Mouse (Mus musculus) kidney, embryonic 16.5 days (tissue): ENCODE measurements around the gene Cyp4v3. TPM values are rescaled to one million over a fixed set of nuclear protein-coding genes. Genes with fewer than 3 reads are reported as not detected.
A peak's percentile ranks its signal among the peaks of the same experiment; 100 is the strongest.

Experiments
- ATAC-seq: fragments of 200-750 bp; cut with Nextera tagmentation; 2 replicates; pipeline ENCODE4 v1.8.0; 2017; ENCODE audit warnings: moderate TSS enrichment; ENCODE audit not compliant: low FRiP score, low TSS enrichment
- H3K27ac ChIP-seq: fragments of 300-500 bp; sonication (generic); 2 replicates; pipeline ENCODE4 v1.5.1; 2014; ENCODE audit warnings: low read length
- H3K27me3 ChIP-seq: fragments of 300-500 bp; sonication (generic); 2 replicates; pipeline ENCODE4 v1.6.1; 2014; ENCODE audit warnings: low read length, control low read depth, mixed read lengths; ENCODE audit not compliant: insufficient read depth
- H3K36me3 ChIP-seq: fragments of 300-500 bp; sonication (generic); 2 replicates; pipeline ENCODE4 v1.6.1; 2014; ENCODE audit warnings: low read length, control low read depth, mixed read lengths; ENCODE audit not compliant: insufficient read depth
- H3K4me1 ChIP-seq: fragments of 300-500 bp; sonication (generic); 2 replicates; pipeline ENCODE4 v1.6.1; 2014; ENCODE audit warnings: low read length, control low read depth, mixed read lengths; ENCODE audit not compliant: insufficient read depth
- H3K4me2 ChIP-seq: fragments of 300-500 bp; sonication (generic); replicated peaks from 2 replicates; pipeline ENCODE4 v1.6.1; 2014; ENCODE audit warnings: low read depth, low read length
- H3K4me3 ChIP-seq: fragments of 300-500 bp; sonication (generic); 2 replicates; pipeline ENCODE4 v1.5.1; 2014; ENCODE audit warnings: mild to moderate bottlenecking, low read length
- H3K9ac ChIP-seq: fragments of 300-500 bp; sonication (generic); replicated peaks from 2 replicates; pipeline ENCODE4 v1.6.1; 2014; ENCODE audit warnings: low read length
- H3K9me3 ChIP-seq: fragments of 300-500 bp; sonication (generic); 2 replicates; pipeline ENCODE4 v1.6.1; 2016; ENCODE audit warnings: low read length, control low read depth
- WGBS: fragments of 180-500 bp; shearing (Covaris S2); extraction: QIAGEN DNeasy Blood & Tissue Kit; methylation state at CpG from one replicate; pipeline ENCODE4 v1.1.7; 2014; 5-methylcytosine and 5-hydroxymethylcytosine counted together
- polyA plus RNA-seq: library from polyadenylated mRNA; unstranded; fragments of >200 nt; fragmentation: Nextera tagmentation; extraction: Ambion mirVana; gene quantifications from 2 replicates; pipeline ENCODE4 v1.2.1, GENCODE M21; 2015

Gene Cyp4v3
- 1.3 and 1.6 TPM in 2 replicates for polyA plus RNA-seq

DNA sequence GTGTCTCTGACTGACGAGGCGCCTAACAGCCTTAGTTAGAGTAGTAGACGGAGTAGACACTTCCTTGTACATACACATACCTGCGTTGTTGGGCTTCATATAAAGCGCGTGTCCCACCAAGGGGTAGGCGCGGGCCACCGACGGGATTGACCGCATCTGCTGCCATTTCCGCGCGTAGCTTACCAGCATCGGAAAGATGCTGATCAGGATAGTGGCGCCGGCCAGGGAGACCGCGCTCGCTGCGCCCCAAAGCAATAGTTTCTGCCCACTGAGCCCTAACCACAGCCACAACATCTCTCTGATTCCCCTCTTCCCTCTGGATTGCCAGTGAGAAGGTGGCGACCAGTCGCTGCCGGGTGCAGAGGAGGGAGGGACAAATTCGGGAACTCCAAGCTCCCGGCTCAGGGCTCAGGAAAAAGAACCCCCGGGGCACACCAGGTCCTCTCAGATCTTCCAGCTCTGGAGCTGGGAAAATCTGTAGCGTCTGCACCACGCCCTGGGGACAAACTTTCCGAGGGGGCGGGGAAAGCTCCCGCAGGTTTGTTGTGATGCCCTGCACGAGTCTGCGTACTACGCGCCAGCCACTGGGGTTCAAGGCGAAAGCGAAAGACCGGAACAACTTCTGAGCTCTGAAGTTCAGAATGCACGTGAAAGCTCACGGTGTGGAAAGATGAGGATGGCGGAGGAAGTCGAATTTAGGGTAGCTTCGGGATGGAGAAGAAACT lies at the start of gene Cyp4v3:
TSS of gene Cyp4v3 (minus strand) at position 532 of the 725 bp plus-strand sequence.
- WGBS: under 1% methylated on average over 44 of the region's 44 CpGs
- Histone ChIP-seq H3K36me3 (0 out of 2 replicates have a peak, but pooled peaks cover 4% of the 10 kb centered on the region), H3K9me3 (no peaks in the 10 kb centered on the region), H3K27me3 (no peaks in the 10 kb centered on the region), H3K4me1 (peaks cover 7% of the 10 kb centered on the region; the same call in 1 of the 2 replicates), H3K27ac (no peak within 1 kb of the TSS), H3K9ac (peak within 1 kb of the TSS; percentile 71), H3K4me2 (peak within 1 kb of the TSS; percentile 92), H3K4me3 (peak within 1 kb of the TSS; percentile 71)
- ATAC-seq: peak; percentile 84

GRCm38 (mm10) chr8:45381963-45382347 lies 48.9 kb upstream of the Cyp4v3 start, which contains the start of gene Fam149a:
TSS of gene Fam149a (minus strand) at chr8:45382291.
- Histone ChIP-seq H3K9me3 (no peaks in the 10 kb centered on the region), H3K4me3 (peak within 1 kb of the TSS; percentile 41), H3K27ac (no peak within 1 kb of the TSS), H3K36me3 (no peaks in the 10 kb centered on the region), H3K4me1 (peaks cover 14% of the 10 kb centered on the region), H3K9ac (peak within 1 kb of the TSS; percentile 53), H3K27me3 (peaks cover 10% of the 10 kb centered on the region), H3K4me2 (peak within 1 kb of the TSS; percentile 80)
- 2% methylated on average over 6 of the region's 6 CpGs for WGBS
- peak; percentile 85; the same call in 1 of the 2 replicates for ATAC-seq

- H3K4me1 ChIP-seq: peaks cover 14% of the 10 kb centered on the region
- peak overlapping the region; percentile 53 for H3K9ac ChIP-seq
- H3K27ac ChIP-seq: no peak overlapping the region
- H3K4me2 ChIP-seq: peak overlapping the region; percentile 80
- WGBS: 2% methylated on average over 38 of the region's 38 CpGs
- H3K4me3 ChIP-seq: peak overlapping the region; percentile 41
- H3K9me3 ChIP-seq: no peaks in the 10 kb centered on the region
- ATAC-seq: peak; percentile 85
- peaks cover 10% of the 10 kb centered on the region for H3K27me3 ChIP-seq
- no peaks in the 10 kb centered on the region for H3K36me3 ChIP-seq
These were observed 48.3 kb upstream of the Cyp4v3 start for GRCm38 (mm10) chr8:45381075-45381962.

GRCm38 (mm10) chr8:45380598-45380997 lies 47.6 kb upstream of the Cyp4v3 start:
- H3K4me2 ChIP-seq: peak overlapping the region; percentile 80
- no peak overlapping the region for H3K9ac ChIP-seq
- H3K9me3 ChIP-seq: no peaks in the 10 kb centered on the region
- 15% methylated on average over 4 of the region's 4 CpGs for WGBS
- H3K4me3 ChIP-seq: peak overlapping the region; percentile 41; the same call in 1 of the 2 replicates
- H3K4me1 ChIP-seq: peaks cover 14% of the 10 kb centered on the region
- no peak for ATAC-seq
- H3K27ac ChIP-seq: no peak overlapping the region
- H3K36me3 ChIP-seq: no peaks in the 10 kb centered on the region
- peaks cover 10% of the 10 kb centered on the region for H3K27me3 ChIP-seq

DNA sequence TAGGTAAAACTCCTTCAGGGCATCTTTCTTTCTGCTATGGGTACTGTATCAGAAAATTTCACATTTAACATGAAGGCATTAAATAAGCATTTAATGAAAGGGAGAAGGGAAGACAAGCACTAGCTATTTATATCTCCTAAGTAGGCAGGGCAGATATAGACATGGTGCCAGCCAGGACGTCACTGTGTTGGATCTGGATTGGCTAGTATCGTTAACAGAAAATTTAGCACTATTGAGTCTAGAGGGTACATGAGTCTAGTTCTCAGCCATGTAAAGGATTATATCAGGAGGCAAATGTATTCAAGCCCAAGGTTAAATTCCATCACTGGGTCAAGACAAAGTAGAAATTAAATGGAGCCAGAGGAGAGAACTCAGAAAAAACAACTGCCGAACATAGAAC lies 41.1 kb upstream of the Cyp4v3 start:
- no peaks in the 10 kb centered on the region for H3K4me1 ChIP-seq
- H3K36me3 ChIP-seq: no peaks in the 10 kb centered on the region
- no peak for ATAC-seq
- no peak overlapping the region for H3K4me3 ChIP-seq
- H3K27ac ChIP-seq: no peak overlapping the region
- no peak overlapping the region for H3K4me2 ChIP-seq
- no peak overlapping the region for H3K9ac ChIP-seq
- WGBS: 84% methylated on average over 3 of the region's 3 CpGs
- H3K9me3 ChIP-seq: no peaks in the 10 kb centered on the region
- H3K27me3 ChIP-seq: no peaks in the 10 kb centered on the region

DNA sequence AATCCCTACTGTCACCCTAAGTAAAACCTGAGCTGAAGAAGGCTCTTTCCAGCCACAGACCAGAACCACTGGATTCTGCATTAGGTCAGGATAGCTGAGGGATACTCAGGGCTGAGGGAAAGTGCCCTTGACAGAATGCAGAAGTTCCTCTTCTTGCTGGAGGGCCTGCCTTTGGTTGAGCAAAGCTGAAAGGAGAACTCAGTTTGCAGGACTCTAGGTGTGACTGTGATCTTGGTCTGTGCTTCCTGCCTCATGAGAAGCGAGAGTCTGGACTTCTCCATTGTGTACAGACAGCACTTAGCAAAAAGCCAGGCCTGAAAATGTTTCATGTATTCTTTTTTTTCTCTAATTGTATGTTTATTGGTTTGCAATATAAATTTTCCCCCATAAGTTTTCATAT lies 34.1 kb upstream of the Cyp4v3 start:
- no peak overlapping the region for H3K27ac ChIP-seq
- no peaks in the 10 kb centered on the region for H3K27me3 ChIP-seq
- no peak for ATAC-seq
- no peak overlapping the region for H3K4me3 ChIP-seq
- no peak overlapping the region for H3K4me2 ChIP-seq
- no peaks in the 10 kb centered on the region for H3K9me3 ChIP-seq
- no peak overlapping the region for H3K9ac ChIP-seq
- no peaks in the 10 kb centered on the region for H3K4me1 ChIP-seq
- H3K36me3 ChIP-seq: no peaks in the 10 kb centered on the region
- WGBS: 85% methylated on average over 1 of the region's 1 CpGs

DNA sequence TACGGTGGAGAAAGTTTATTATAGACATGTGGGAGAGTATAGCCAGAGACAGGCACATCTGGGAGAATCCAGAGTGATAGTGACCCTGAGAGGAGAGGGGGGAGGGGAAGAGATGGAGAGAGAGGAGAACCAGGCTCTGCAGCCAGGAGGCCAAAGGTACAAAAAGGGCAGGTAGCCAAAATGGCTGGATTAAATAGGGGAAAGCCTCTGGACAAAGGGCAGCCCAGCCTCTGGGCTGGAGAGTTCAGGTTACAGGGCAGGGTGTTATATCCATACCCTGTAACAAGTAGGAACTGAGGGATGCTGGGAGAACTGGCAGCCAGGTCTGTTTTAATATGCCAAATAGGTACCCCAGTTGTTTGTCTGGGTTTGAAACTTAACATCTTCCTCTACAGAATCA lies 30.2 kb upstream of the Cyp4v3 start:
- H3K27ac ChIP-seq: no peak overlapping the region
- H3K36me3 ChIP-seq: no peaks in the 10 kb centered on the region
- no peaks in the 10 kb centered on the region for H3K27me3 ChIP-seq
- no peak for ATAC-seq
- H3K4me2 ChIP-seq: no peak overlapping the region
- H3K4me1 ChIP-seq: peaks cover 4% of the 10 kb centered on the region; the same call in 1 of the 2 replicates
- H3K9ac ChIP-seq: no peak overlapping the region
- H3K9me3 ChIP-seq: no peaks in the 10 kb centered on the region
- H3K4me3 ChIP-seq: no peak overlapping the region
- WGBS: 77% methylated on average over 1 of the region's 1 CpGs

DNA sequence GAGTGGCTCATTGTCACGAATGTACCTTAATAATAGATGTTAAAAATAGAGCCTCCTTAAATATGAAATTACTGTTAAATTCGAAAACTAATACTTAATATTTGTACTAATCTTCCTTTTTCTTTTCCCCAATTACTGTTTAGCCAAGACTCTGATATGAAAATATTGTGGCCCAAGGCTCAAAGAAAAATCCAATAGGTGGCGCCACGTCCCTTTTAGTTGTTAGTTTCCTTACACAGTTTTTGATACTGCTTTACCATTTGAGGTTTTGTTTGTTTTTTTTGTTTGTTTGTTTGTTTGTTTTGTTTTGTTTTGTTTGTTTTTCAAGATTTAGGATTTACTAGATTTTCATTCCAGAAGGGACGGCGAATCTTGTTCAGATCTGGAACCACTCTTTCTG lies 29.3 kb upstream of the Cyp4v3 start:
- no peaks in the 10 kb centered on the region for H3K27me3 ChIP-seq

DNA sequence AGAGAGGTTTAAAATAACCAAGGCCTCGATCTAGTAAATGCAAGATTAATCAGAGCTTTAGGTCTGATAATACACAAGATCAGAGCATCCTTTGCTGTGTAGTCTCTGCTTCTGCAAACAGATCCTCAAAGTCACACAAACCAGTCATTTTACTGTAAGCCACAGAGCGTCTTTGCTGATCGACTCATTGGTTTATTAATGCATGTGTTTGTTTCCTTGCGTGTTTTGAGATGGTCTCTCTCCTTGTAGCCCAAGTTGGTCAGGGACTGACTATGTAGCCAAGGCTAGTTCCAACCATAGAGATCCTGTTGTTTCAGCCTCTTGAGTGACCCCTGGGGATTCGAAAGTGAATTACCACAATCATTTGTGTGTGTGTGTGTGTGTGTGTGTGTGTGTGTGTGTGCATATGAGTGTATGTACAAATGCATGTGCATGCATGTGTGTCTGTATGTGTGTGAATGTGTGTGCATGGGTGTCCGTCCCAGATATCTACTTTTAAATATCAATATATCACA lies 26.1 kb upstream of the Cyp4v3 start:
- WGBS: 73% methylated on average over 6 of the region's 6 CpGs
- peak overlapping the region; percentile 79 for H3K27ac ChIP-seq
- no peak for ATAC-seq
- peak overlapping the region; percentile 87 for H3K9ac ChIP-seq
- H3K4me3 ChIP-seq: peak overlapping the region; percentile 72
- peak overlapping the region; percentile 71 for H3K4me2 ChIP-seq
- no peaks in the 10 kb centered on the region for H3K27me3 ChIP-seq
- H3K9me3 ChIP-seq: no peaks in the 10 kb centered on the region
- H3K36me3 ChIP-seq: no peaks in the 10 kb centered on the region
- H3K4me1 ChIP-seq: peaks cover 11% of the 10 kb centered on the region; the same call in 1 of the 2 replicates

More for the DNA sequence above, 29.3 kb upstream of the Cyp4v3 start:
- no peaks in the 10 kb centered on the region for H3K36me3 ChIP-seq
- WGBS: 70% methylated on average over 6 of the region's 6 CpGs
- H3K9ac ChIP-seq: no peak overlapping the region
- no peak overlapping the region for H3K27ac ChIP-seq
- no peak overlapping the region for H3K4me2 ChIP-seq
- peaks cover 11% of the 10 kb centered on the region; the same call in 1 of the 2 replicates for H3K4me1 ChIP-seq
- ATAC-seq: no peak
- no peaks in the 10 kb centered on the region for H3K9me3 ChIP-seq
- H3K4me3 ChIP-seq: no peak overlapping the region
